Mouse (Mus musculus): ENCODE results near the gene Frmd8.
"Not testable (repeated sequence)": the region's sequence is repeated elsewhere in the genome, so short reads cannot be mapped to it uniquely, and the experiment has no call there.

Frmd8 gene

GRCm38 (mm10) chr19:5887234-5887815 lies 12.3 kb upstream of the Frmd8 start:
- CTCF ChIA-PET, result no interaction called here

GRCm38 (mm10) chr19:5885838-5886237 lies 10.8 kb upstream of the Frmd8 start:
- CTCF ChIA-PET, result no interaction called here

GRCm38 (mm10) chr19:5883935-5884334 lies 8.9 kb upstream of the Frmd8 start:
- CTCF ChIA-PET, result no interaction called here

GRCm38 (mm10) chr19:5882079-5882478 lies 7.0 kb upstream of the Frmd8 start:
- CTCF ChIA-PET, result not testable (repeated sequence)

GRCm38 (mm10) chr19:5881155-5881554 lies 6.1 kb upstream of the Frmd8 start:
- CTCF ChIA-PET, result no interaction called here

- CTCF ChIA-PET, result no interaction called here
Observed at GRCm38 (mm10) chr19:5879735-5880134, 4.7 kb upstream of the Frmd8 start.

GRCm38 (mm10) chr19:5878916-5879315 lies 3.8 kb upstream of the Frmd8 start:
- CTCF ChIA-PET, result no interaction called here

- CTCF ChIA-PET, result no interaction called here
Observed at GRCm38 (mm10) chr19:5878362-5878722, 3.3 kb upstream of the Frmd8 start.

GRCm38 (mm10) chr19:5877618-5878361 lies 2.7 kb upstream of the Frmd8 start, which contains the start of gene Slc25a45:
TSS of gene Slc25a45 (plus strand) at chr19:5877808.
- CTCF ChIA-PET, result interaction anchor here (0.6 kb wide), 1 partner anchor 63 kb away, joined by 3 read pairs; no protein-coding TSS in a partner anchor

GRCm38 (mm10) chr19:5874391-5874968 lies 594 bp downstream of the Frmd8 start:
- CTCF ChIA-PET, result interaction anchor here (0.6 kb wide), 1 partner anchor 432 kb away, joined by 3 read pairs; no protein-coding TSS in a partner anchor

- CTCF ChIA-PET, result no interaction called here
Observed at GRCm38 (mm10) chr19:5872931-5873556, 2.0 kb downstream of the Frmd8 start.

GRCm38 (mm10) chr19:5872528-5872927 lies 2.5 kb downstream of the Frmd8 start:
- CTCF ChIA-PET, result no interaction called here

GRCm38 (mm10) chr19:5871683-5872082 lies 3.4 kb downstream of the Frmd8 start:
- CTCF ChIA-PET, result interaction anchor here (0.6 kb wide), 1 partner anchor 13 kb away, joined by 9 read pairs; no protein-coding TSS in a partner anchor

- CTCF ChIA-PET, result interaction anchor here (0.6 kb wide), 1 partner anchor 13 kb away, joined by 9 read pairs; no protein-coding TSS in a partner anchor
Observed at GRCm38 (mm10) chr19:5871273-5871672, 3.8 kb downstream of the Frmd8 start.

GRCm38 (mm10) chr19:5868096-5868495 lies 7.0 kb downstream of the Frmd8 start:
- CTCF ChIA-PET, result no interaction called here

GRCm38 (mm10) chr19:5864710-5865398 lies 10.2 kb downstream of the Frmd8 start:
- CTCF ChIA-PET, result interaction anchor here (0.8 kb wide), 1 partner anchor 78 kb away, joined by 3 read pairs; no protein-coding TSS in a partner anchor

GRCm38 (mm10) chr19:5863776-5864175 lies 11.3 kb downstream of the Frmd8 start:
- CTCF ChIA-PET, result no interaction called here

- CTCF ChIA-PET, result no interaction called here
Observed at GRCm38 (mm10) chr19:5862335-5863085, 12.6 kb downstream of the Frmd8 start.

- CTCF ChIA-PET, result no interaction called here
Observed at GRCm38 (mm10) chr19:5856604-5857003, 18.5 kb downstream of the Frmd8 start.

- CTCF ChIA-PET, result no interaction called here
Observed at GRCm38 (mm10) chr19:5852035-5852722, 22.9 kb downstream of the Frmd8 start.

Measured in spleen, embryonic (tissue).